Mouse (Mus musculus): Measurements from ENCODE around the gene Mapk10. TPM values are rescaled to one million over a fixed set of nuclear protein-coding genes. Genes with fewer than 3 reads are reported as not detected.
"Not testable (repeated sequence)": the region's sequence is repeated elsewhere in the genome, so short reads cannot be mapped to it uniquely, and the experiment has no call there.

Gene Mapk10
- polyA plus RNA-seq, 1 experiment from 2014 or later, result 30.1 TPM

DNA sequence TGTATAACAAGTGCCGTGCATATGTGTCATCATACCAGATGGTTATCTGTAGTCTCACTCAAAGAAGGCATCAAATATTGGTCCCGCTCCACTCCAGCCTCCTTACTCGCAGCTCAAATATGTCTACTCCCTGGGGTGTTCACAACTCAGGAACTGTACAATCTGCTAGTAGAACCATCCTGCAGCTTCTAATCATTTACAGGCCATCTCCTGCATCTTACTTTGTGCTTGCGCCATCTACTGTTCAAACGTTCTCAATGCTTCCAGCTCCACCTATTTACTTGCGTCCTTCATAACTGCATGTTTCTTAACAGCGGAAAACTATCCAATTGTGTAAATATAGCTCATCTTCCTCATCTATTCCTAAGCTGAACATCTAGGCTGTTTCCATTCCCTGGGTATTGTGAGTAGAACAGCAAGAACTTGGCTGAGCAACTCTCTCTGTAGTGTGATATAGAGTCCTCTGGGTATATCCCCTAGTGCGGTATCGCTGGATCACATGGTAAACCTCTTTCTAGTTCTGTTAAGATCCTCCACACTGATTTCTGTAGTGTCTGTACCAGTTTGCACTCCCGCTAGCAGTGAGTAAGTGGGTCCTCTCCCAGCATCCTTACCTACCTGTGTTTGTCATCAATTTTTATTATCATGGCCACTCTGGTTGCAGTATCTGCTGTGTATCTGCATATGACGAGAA is 336.4 kb downstream of the Mapk10 start:
- WGBS, result 49% methylated on average over 11 of the region's 11 CpGs
- no peaks in the 10 kb centered on the region for H3K36me3 ChIP-seq (ENCODE audit: control insufficient read depth, insufficient read depth, low read length)
- H3K27me3 ChIP-seq (ENCODE audit: control insufficient read depth, insufficient read depth, low read length), result no peaks in the 10 kb centered on the region
- H3K4me3 ChIP-seq (ENCODE audit: low read depth, low read length), result no peak overlapping the region
- H3K9me3 ChIP-seq (ENCODE audit: control insufficient read depth, low read length), result no peaks in the 10 kb centered on the region
- H3K27ac ChIP-seq (ENCODE audit: low read depth, low read length), result no peak overlapping the region
- ATAC-seq (replicated peaks; ENCODE audit: low FRiP score), result 0 out of 2 replicates have a peak, but pooled peaks have one; percentile 18
- no peak overlapping the region for H3K4me2 ChIP-seq (ENCODE audit: low read depth, low read length, severe bottlenecking)
- DNase-seq (ENCODE audit: low spot score), result no peak
- H3K4me1 ChIP-seq (replicated peaks; ENCODE audit: control insufficient read depth, insufficient read depth, low read length), result no peaks in the 10 kb centered on the region
- H3K9ac ChIP-seq (ENCODE audit: low read length), result no peak overlapping the region

DNA sequence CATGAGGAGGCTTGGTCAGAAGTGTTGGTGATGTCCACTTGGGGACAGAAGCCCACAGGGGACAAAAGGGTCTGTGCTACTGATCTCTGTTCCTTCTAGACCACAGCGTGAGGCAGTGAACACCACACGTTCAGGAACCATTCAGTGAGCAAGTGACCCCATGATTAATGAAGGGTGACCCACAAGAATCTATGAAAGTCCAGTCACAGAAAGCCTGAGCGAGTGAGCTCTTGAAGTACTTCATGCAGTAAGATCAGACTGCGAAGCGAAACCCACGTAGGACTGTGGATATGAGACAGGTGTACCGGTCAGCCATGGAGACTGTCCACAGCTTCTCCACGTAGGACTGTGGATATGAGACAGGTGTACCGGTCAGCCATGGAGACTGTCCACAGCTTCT is 338.1 kb downstream of the Mapk10 start:
- WGBS, result 91% methylated on average over 8 of the region's 9 CpGs
- not testable (repeated sequence) for H3K9me3 ChIP-seq (ENCODE audit: control insufficient read depth, low read length); H3K4me3 ChIP-seq (ENCODE audit: low read depth, low read length); H3K27ac ChIP-seq (ENCODE audit: low read depth, low read length); H3K27me3 ChIP-seq (ENCODE audit: control insufficient read depth, insufficient read depth, low read length); H3K9ac ChIP-seq (ENCODE audit: low read length); ATAC-seq (replicated peaks; ENCODE audit: low FRiP score); DNase-seq (ENCODE audit: low spot score); H3K4me1 ChIP-seq (replicated peaks; ENCODE audit: control insufficient read depth, insufficient read depth, low read length); H3K4me2 ChIP-seq (ENCODE audit: low read depth, low read length, severe bottlenecking); H3K36me3 ChIP-seq (ENCODE audit: control insufficient read depth, insufficient read depth, low read length)

DNA sequence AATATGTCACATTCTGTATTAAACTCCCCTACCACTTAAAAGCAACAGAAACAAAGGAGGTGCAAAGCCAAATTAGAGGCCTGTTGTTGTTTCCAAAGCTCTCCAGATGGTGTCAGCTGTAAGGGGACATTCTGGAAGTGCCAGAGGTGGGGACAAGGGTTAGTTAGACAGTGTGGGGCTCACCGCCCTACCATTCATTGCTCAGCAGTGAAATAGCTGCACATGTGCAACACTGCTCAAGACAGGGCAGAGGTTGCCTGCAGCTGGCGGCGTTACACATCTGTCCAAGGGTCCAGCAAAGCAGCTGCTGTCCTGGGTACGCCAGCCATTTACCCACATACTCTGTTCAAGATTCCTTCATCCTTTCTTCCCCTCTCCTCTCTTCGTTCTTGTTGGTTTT is 342.9 kb downstream of the Mapk10 start:
- H3K9ac ChIP-seq (ENCODE audit: low read length), result no peak overlapping the region
- H3K27me3 ChIP-seq (ENCODE audit: control insufficient read depth, insufficient read depth, low read length), result no peaks in the 10 kb centered on the region
- H3K4me1 ChIP-seq (replicated peaks; ENCODE audit: control insufficient read depth, insufficient read depth, low read length), result no peaks in the 10 kb centered on the region
- no peaks in the 10 kb centered on the region for H3K36me3 ChIP-seq (ENCODE audit: control insufficient read depth, insufficient read depth, low read length)
- H3K9me3 ChIP-seq (ENCODE audit: control insufficient read depth, low read length), result no peaks in the 10 kb centered on the region
- DNase-seq (ENCODE audit: low spot score) (no peak), ATAC-seq (replicated peaks; ENCODE audit: low FRiP score) (no peak)
- no peak overlapping the region for H3K27ac ChIP-seq (ENCODE audit: low read depth, low read length)
- no peak overlapping the region for H3K4me2 ChIP-seq (ENCODE audit: low read depth, low read length, severe bottlenecking)
- WGBS, result 52% methylated on average over 5 of the region's 5 CpGs
- H3K4me3 ChIP-seq (ENCODE audit: low read depth, low read length), result no peak overlapping the region

DNA sequence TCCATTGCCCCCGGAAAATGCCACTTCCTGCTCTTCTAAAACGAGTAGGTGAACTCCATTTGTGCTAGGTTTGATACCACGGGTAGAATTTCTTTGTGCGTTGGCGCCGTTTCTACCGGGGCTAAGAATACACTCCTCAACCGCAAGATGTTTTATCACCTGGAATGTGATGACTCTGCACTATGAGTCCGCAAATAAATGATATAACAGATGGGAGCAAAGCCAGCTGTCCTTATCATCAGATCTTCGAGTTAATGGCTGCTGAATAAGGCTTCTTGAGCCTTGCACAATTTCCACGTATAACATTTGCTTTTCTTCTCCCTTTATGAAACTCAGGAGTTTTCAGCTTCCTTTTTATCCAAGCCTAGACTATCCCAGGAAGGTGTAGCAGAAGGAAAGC is 351.4 kb downstream of the Mapk10 start:
- Histone ChIP-seq H3K4me1 (replicated peaks; ENCODE audit: control insufficient read depth, insufficient read depth, low read length) (no peaks in the 10 kb centered on the region), H3K27ac (ENCODE audit: low read depth, low read length) (no peak overlapping the region), H3K4me2 (ENCODE audit: low read depth, low read length, severe bottlenecking) (no peak overlapping the region), H3K27me3 (ENCODE audit: control insufficient read depth, insufficient read depth, low read length) (no peaks in the 10 kb centered on the region), H3K4me3 (ENCODE audit: low read depth, low read length) (no peak overlapping the region), H3K9me3 (ENCODE audit: control insufficient read depth, low read length) (no peaks in the 10 kb centered on the region), H3K36me3 (ENCODE audit: control insufficient read depth, insufficient read depth, low read length) (no peaks in the 10 kb centered on the region), H3K9ac (ENCODE audit: low read length) (no peak overlapping the region)
- WGBS, result 94% methylated on average over 11 of the region's 11 CpGs
- no peak for DNase-seq (ENCODE audit: low spot score)
- ATAC-seq (replicated peaks; ENCODE audit: low FRiP score), result no peak

DNA sequence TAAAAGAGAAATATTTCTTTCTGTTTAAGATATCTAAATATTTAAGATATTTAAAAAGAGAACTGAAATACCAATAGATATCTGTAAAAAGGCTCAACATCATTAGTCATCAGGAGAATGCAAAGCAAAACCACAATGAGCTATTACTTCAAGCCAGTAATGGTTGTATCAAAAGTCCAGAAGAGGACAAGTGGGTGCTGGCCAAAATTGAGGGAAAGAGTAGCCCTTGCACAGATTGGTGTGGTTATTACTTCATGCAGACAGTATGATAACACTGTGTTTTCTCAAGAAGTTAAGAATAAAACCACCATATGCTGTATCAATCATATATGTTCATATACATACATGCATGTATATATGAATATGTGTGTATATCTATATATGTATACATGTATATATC is 353.1 kb downstream of the Mapk10 start:
- H3K36me3 ChIP-seq (ENCODE audit: control insufficient read depth, insufficient read depth, low read length), result no peaks in the 10 kb centered on the region
- no peak overlapping the region for H3K27ac ChIP-seq (ENCODE audit: low read depth, low read length)
- H3K27me3 ChIP-seq (ENCODE audit: control insufficient read depth, insufficient read depth, low read length), result no peaks in the 10 kb centered on the region
- H3K9ac ChIP-seq (ENCODE audit: low read length), result no peak overlapping the region
- no peak for DNase-seq (ENCODE audit: low spot score)
- H3K9me3 ChIP-seq (ENCODE audit: control insufficient read depth, low read length), result no peaks in the 10 kb centered on the region
- ATAC-seq (replicated peaks; ENCODE audit: low FRiP score), result no peak
- H3K4me3 ChIP-seq (ENCODE audit: low read depth, low read length), result no peak overlapping the region
- no peak overlapping the region for H3K4me2 ChIP-seq (ENCODE audit: low read depth, low read length, severe bottlenecking)
- no peaks in the 10 kb centered on the region for H3K4me1 ChIP-seq (replicated peaks; ENCODE audit: control insufficient read depth, insufficient read depth, low read length)

Other genes starting within 250 kb of the Mapk10 start
- gene Ptpn13, start 213.9 kb upstream of the Mapk10 start, polyA plus RNA-seq (2014; fragmentation: Nextera tagmentation; extraction: Ambion mirVana), result 17.4 and 20.3 TPM in 2 replicates